Mouse (Mus musculus): ENCODE data around the gene Wdfy4.
A peak's percentile ranks its signal among the peaks of the same experiment; 100 is the strongest.

The Wdfy4 gene

GRCm38 (mm10) chr14:33189849-33190423, 4.6 kb upstream of the Wdfy4 start:
- no peak for DNase-seq

GRCm38 (mm10) chr14:33189230-33189629, 3.9 kb upstream of the Wdfy4 start:
- DNase-seq: no peak

DNA sequence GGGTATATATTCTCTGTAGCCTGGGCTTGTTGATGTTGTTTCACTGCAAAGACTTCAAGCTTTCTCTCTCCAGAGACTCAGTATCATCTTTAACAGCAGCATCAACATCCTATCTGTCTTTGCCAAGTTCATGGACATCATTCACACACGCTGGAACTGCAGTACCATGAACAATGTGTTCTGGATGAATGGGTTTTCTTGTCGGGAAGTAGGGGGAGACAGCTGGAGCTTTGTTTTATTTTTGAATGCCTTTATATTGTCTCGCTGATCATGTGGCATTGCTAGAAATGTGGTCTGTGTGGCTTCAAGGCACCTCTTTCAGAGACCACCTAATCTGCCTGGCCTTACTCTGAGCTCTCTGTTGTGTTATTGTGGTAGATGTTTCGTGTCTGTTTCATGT, 1.9 kb upstream of the Wdfy4 start:
- no peak for DNase-seq

GRCm38 (mm10) chr14:33180102-33180501, 5.2 kb downstream of the Wdfy4 start:
- DNase-seq: no peak

DNA sequence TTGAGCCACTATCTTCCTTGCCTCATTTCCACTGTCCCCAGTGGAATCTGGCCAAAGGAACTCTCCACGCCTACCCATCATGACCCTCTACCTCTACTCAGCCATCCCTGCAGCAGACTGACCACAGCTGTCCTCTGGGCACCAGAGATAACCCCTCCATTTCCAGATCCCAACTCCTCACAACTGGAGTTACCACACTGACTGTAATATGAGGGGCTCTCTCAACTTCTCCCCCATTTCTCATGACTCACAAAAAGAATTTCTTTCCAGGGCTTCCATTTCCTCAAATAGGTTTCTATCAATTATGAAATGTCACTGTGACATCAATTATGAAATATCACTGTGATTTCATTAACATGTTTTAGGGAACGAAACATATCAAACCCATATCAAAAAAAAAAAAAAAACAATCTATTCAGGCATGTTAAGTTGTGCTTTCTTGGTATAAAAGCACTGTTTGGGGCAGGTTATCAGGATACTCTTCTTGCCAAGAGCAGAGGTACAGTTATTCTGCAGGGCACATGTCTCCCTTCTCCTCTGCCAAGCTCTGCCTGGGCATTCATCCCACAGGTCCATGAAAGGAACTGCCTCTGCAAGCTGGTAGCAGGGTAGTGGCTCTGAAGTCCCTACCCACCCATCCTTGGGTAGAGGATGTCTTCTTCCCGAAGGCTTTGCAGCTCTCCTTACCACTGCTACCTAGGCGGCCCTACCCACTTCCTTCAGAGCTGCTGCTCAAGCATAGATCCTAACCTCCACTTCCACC, 10.1 kb downstream of the Wdfy4 start:
- DNase-seq: no peak

DNA sequence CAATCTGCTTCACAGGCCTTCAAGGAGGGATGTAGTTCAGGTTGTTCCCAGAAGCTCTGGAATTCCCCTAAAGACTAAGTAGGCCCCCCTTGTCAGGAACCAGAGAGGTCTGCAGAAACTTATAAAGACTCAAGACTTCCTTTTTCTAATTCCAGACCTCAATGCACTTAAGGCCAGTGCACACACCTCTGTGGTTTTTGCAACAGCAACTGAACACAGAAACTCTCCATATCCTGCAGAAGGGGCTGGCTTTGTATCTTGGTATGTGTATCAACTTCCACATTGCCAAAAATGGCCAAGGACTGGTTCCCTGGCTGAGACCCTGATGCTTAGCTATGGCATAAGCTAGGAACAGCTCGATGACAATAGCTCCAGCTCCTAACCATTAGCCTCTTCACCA, 13.4 kb downstream of the Wdfy4 start:
- DNase-seq: no peak

GRCm38 (mm10) chr14:33168750-33169149, 16.6 kb downstream of the Wdfy4 start:
- no peak for DNase-seq

DNA sequence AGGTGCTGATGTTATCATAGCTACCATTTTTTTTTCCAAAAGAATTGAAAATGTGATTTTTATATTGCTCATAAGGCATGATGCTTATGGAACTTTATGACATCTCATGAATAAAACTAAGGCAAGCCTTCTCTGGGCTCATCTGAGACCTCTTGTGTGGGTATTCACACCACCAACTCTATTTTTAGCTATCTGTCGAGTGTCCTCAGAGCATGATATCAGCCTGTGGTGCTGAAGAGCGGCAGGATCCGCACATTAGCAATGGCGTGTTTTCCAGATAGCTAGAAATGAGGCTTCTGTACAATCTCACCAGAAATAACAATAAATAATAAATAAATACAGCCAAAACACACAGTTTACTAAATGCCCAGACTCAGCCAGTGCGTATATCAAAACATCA, 23.1 kb downstream of the Wdfy4 start:
- DNase-seq: no peak

DNA sequence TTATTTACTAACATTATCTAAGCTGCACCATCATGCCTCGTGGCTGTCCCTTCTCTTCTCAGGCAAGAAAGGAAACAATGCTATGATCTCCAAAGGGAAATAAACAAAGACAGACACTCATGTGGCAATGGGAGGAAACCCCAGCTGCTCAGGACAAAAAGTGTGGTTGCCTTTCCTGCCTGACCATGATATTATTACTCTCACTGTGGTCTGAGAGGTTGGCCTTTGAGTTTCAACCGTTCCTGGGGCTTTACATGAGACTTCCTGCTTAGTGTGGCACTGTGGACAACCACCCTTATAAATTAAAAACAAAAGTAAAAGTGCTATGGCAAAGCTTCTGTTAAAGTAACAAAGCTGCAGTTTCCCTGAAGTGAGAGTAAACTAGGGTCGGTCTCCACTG, 27.0 kb downstream of the Wdfy4 start:
- DNase-seq: no peak

DNA sequence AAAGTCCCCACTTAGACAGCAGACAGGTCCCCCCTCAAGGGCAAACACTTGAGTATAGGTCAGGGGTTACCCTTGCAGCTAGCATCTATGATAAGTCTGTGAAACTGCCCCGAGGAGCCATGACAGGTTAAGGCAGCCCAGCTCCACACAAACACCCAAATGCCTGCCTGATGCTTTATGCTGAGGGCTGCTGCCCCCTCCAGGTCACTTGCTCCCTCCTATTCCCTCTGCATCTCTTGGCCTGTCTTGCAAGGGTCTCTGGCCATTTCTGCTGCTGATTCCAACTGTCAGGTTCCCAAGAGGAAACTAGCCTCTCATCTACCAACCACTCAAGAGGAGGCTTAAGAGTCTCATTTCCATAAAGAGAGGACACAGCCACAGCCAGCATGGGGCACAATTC, 32.4 kb downstream of the Wdfy4 start:
- DNase-seq: peak; percentile 26

GRCm38 (mm10) chr14:33146287-33146686, 39.0 kb downstream of the Wdfy4 start:
- peak; percentile 10 for DNase-seq

GRCm38 (mm10) chr14:33136843-33137242, 48.5 kb downstream of the Wdfy4 start:
- DNase-seq: no peak

- no peak for DNase-seq
These were observed 50.1 kb downstream of the Wdfy4 start for GRCm38 (mm10) chr14:33135170-33135569.

GRCm38 (mm10) chr14:33131044-33131758, 54.1 kb downstream of the Wdfy4 start:
- no peak for DNase-seq

DNA sequence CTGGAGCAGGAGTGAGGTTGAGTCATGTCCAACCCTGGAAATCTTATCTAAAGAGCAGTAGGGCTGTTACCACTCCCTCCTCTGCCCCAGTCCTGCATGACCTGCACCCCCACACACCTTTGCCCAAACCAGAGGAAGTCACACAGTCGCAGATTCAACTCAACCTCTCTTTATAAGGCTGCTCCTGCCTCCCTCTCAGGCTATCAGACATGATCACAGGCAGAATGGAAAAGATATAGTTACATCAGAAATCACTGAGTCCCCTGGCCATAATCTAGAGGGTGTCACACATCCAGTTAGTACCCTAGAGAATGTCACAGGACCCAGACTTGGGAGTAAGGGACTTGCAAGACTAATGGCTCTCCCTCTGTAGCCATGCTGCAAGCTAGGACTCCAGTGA, 68.7 kb downstream of the Wdfy4 start:
- DNase-seq: no peak

DNA sequence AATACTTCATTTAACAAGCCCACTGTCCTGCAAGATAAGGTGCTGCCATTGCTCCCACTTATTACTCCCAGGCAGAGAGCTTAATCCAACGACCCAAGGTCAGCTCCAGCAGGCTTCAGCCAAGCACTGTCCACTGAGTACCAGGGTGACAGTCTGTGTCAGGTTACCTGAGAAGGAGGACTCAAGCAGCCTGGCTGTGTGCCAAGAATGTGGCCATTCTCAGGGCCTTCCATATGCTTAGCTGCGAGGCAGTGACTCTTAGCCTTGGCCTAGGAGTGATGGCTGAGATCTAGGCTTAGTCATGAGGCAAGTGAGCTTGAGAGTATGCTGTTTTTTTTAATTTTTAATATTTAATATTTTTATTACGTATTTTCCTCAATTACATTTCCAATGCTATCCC, 80.5 kb downstream of the Wdfy4 start:
- DNase-seq: peak; percentile 23

GRCm38 (mm10) chr14:33101609-33102008, 83.7 kb downstream of the Wdfy4 start:
- no peak for DNase-seq

DNA sequence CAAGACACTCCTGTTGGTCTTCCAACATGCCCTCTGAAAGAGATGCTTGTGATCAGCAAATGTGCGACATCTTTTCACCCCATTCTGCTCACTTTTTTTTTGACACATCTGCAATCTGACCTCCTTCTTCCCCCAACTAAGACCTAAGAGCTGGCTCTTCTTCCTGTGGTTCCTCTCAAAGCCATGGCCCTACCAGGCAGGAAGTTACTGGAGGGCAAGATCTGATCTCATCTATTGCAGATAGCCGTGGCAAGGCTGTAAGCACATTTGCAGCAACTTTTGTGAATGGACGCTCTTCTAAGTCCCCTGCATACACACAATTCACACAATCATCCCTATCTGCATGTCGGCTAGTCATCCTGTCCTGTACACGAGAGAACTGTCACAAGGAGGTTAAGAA, 85.4 kb downstream of the Wdfy4 start:
- no peak for DNase-seq

DNA sequence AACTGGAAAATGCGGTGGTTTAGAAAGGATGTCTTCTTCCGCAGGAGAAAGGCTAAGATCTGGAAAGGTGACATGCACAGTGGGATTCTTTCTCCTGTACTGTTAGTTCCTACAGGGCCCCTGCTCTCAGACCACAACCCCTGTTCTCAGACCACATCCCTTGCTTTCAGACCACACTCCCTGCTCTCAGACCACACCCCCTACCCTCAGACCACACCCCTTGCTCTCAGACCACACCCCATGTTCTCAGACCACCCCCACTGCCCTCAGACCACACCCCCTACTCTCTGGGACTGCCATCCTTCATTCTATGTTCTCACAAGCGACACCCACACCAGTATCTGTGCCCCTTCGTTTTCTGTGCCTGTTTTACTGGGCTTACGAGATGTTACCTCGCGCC, 86.2 kb downstream of the Wdfy4 start:
- no peak for DNase-seq

- no peak for DNase-seq
These were observed 88.8 kb downstream of the Wdfy4 start for GRCm38 (mm10) chr14:33096462-33096861.

- peak; percentile 27 for DNase-seq
These were observed 102.0 kb downstream of the Wdfy4 start for GRCm38 (mm10) chr14:33083326-33083725.

- no peak for DNase-seq
These were observed 103.0 kb downstream of the Wdfy4 start for GRCm38 (mm10) chr14:33082301-33082700.

DNA sequence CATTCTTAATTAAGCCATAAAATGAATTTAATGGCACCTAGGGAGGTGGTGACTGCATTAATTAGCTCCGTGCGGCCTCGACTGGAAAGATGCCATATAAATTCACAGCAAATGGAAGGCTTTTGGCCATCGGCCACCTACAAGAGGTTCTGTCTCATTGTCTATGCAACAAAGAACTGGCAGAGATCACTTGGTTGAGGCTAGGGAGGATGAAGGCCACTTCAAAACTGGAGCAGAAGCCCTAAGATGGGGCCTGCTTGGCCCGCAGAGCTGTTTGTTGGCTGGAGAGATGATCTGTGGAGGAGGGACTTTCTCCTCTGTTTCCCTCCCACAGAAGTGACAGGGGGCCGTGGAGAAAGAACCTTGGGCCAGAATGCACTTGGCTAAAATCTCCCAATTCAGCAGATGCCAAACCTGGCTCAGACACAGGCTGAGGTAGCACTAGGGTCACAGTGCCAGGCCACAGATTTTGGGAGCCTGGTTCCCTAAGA, 103.9 kb downstream of the Wdfy4 start:
- no peak for DNase-seq

DNA sequence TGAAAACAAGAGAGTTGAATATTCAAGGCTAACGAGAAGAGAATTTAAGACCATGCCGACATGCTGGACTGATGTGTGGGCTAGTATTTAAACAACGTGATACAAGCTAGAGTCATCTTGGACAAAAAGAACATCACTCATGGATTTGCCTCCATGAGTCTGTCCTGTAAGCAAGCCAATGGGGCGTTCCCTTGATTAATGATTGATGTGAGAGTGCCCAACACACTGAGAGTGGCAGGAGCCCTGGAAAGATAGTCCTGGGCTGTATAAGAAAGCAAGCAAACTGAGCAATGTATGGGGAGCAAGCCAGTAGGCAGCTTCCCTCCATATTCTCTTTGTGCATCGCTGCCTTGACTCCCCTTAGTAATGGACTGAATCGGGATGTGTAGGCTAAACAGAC, 106.7 kb downstream of the Wdfy4 start:
- DNase-seq: no peak

All from kidney, postnatal 10 days (tissue).